Mouse (Mus musculus) liver, postnatal 0 days (tissue): ENCODE results near the gene Bcl2l11.

Experiments
- CTCF ChIP-seq: sonication (generic); IDR thresholded peaks from 2 replicates; pipeline ENCODE4 v1.5.1; 2016; ENCODE audit warnings: antibody characterized with exemption, low read depth
- EP300 ChIP-seq: IDR thresholded peaks from 2 replicates; pipeline ENCODE4 v1.6.1; 2016; ENCODE audit warnings: antibody characterized with exemption, low read depth, mild to moderate bottlenecking

DNA sequence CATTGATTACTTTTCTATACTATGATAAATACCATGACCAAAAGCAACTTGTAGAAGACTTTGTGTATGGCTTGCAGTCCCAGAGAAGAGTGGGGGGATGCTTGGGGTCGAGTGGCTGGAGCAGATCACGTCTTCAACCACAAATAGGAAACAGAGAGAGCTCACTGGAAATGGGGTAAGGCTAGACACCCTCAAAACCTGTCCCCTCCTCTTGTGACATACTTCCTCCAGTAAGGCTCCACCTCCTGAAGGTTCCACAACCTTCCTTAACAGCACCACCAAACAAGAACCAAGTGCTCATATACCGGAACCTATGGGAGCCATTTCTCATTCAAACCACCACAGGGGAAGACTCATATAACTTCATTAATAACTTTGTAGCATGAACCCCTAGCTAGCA, 44.8 kb downstream of the Bcl2l11 start:
- no peak for TF ChIP-seq CTCF
- no peak for TF ChIP-seq EP300
